Mouse (Mus musculus): ENCODE measurements at regions not wholly inside any gene's neighbourhood (a gene's known extent, or its start where the extent isn't known, plus 50 kb on each side); places are given as distances from the start of the nearest gene placed in this dataset.

DNA sequence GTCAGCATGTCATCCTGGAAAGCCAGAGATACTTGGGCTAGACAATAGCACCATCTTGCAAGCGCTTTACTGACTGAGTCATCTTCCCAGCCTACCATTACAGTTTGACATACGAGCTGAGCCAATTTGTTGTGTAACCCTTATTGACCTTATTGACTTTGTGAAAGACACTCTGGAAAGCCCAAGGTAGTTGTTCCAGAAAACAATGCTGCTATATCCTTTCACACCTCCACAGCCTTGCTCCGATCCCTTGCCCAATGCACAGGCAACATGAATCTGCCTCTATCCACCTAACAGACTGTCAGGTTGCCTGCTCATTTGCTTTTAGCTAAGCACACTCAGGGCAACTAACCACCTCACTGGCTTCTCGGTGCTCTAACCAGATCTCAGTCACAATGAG is 322.8 kb downstream of the Icos start:
- H3K4me1 ChIP-seq (ENCODE audit: insufficient read depth, low read depth, low read length) = no peaks in the 10 kb centered on the region

DNA sequence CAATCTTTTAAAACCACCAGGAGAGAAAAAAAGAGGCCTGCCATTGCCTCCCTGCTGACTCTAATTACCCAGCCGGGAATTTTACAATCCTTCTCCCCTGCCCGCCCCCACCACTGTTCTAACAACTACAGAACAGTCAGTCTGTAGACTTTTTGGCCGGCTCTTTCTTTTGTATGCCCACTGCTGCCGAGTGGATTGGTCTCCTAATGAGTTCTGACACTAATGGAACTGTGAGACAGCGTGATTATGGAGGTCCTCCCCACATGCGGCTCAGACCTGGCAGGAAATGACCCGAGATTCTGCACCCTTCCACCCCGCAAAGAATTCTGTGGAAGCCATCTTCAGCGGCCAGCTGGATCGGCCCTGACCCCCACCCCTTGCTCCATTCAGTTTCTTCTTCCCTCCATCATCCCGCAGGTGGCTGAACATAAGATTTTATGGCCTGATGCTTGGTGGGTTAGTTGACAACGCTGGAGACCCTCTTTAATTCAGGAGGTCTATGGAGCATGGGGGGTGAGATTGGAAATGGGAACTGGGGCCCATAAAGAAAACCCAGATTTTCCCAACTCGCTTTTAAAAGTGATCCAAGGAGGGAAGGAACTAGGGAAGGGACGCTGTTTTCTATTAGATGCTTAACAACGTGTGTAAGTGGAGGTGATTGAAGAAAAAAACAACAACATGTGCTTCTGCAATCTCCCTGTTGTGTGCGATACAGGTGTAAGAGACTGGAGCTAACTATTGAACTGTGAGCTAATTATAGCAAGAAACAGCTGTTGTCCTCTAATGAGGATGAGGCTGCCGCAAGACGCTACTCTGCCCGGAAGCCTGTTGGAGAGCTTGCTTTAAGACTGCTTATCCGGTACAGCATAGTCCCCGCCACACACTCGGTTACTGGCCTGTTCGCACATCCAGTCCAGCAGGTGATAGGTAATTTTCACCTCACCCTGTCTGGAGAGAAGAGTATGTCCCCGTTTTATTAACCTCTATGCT is 323.6 kb downstream of the Icos start:
- no peak overlapping the region for H3K4me3 ChIP-seq (ENCODE audit: low read depth, low read length)
- no peak for TF ChIP-seq EP300 (IDR thresholded peaks at IDR 0.05)
- TF ChIP-seq CTCF (IDR thresholded peaks at IDR 0.05) = no peak
- H3K4me2 ChIP-seq (replicated peaks; ENCODE audit: low read depth, low read length) = no peak overlapping the region
- DNase-seq (ENCODE audit: low spot score) (no peak), ATAC-seq (no peak)
- 63% methylated on average over 24 of the region's 24 CpGs for WGBS
- no peaks in the 10 kb centered on the region for H3K9me3 ChIP-seq (ENCODE audit: low read length)
- H3K4me1 ChIP-seq (ENCODE audit: insufficient read depth, low read depth, low read length) = no peaks in the 10 kb centered on the region
- no peaks in the 10 kb centered on the region for H3K27me3 ChIP-seq (replicated peaks; ENCODE audit: insufficient read depth, low read length)
- no peaks in the 10 kb centered on the region for H3K36me3 ChIP-seq (ENCODE audit: insufficient read depth, low read length)
- no peak overlapping the region for H3K27ac ChIP-seq (ENCODE audit: low read length)
- no peak overlapping the region for H3K9ac ChIP-seq (replicated peaks; ENCODE audit: low read depth)

More for the DNA sequence above, 322.8 kb downstream of the Icos start:
- Histone ChIP-seq H3K4me2 (replicated peaks; ENCODE audit: low read depth, low read length) (no peak overlapping the region), H3K4me3 (ENCODE audit: low read depth, low read length) (no peak overlapping the region), H3K9me3 (ENCODE audit: low read length) (no peaks in the 10 kb centered on the region), H3K27me3 (replicated peaks; ENCODE audit: insufficient read depth, low read length) (no peaks in the 10 kb centered on the region), H3K27ac (ENCODE audit: low read length) (no peak overlapping the region), H3K36me3 (ENCODE audit: insufficient read depth, low read length) (no peaks in the 10 kb centered on the region), H3K9ac (replicated peaks; ENCODE audit: low read depth) (no peak overlapping the region)
- WGBS = 68% methylated on average over 4 of the region's 4 CpGs
- no peak for ATAC-seq
- TF ChIP-seq EP300 (IDR thresholded peaks at IDR 0.05) = no peak
- no peak for TF ChIP-seq CTCF (IDR thresholded peaks at IDR 0.05)
- DNase-seq (ENCODE audit: low spot score) = peak; percentile 44

DNA sequence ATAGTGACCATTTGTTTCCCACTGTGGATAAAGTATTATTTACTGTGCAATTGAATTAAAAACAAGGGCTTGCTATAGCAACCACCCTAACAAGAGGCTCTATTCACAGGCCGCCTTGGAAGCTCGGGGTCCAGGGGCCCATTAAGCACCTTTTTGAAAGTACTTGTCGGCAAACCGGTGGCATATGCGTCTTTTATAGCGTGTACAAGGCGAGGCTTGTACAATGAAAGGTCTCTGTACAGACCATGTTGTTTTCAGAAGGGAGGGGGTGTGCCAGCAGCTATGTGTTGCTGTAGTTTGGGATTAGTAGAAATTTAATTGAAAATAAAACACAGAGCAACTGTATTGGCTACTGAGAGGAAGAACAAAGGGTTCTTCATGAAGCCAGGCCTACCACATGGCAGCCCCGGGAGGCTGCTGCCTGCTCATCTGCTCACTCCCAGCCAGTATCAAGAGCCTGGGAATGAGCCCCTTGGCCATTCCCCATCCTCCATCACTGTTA is 324.9 kb downstream of the Icos start:
- no peaks in the 10 kb centered on the region for H3K4me1 ChIP-seq (ENCODE audit: insufficient read depth, low read depth, low read length)
- TF ChIP-seq CTCF (IDR thresholded peaks at IDR 0.05) = no peak
- TF ChIP-seq EP300 (IDR thresholded peaks at IDR 0.05) = no peak
- H3K36me3 ChIP-seq (ENCODE audit: insufficient read depth, low read length) = no peaks in the 10 kb centered on the region
- WGBS = 54% methylated on average over 8 of the region's 8 CpGs
- no peak for DNase-seq (ENCODE audit: low spot score)
- H3K4me3 ChIP-seq (ENCODE audit: low read depth, low read length) = no peak overlapping the region
- H3K9me3 ChIP-seq (ENCODE audit: low read length) = no peaks in the 10 kb centered on the region
- no peak overlapping the region for H3K4me2 ChIP-seq (replicated peaks; ENCODE audit: low read depth, low read length)
- H3K9ac ChIP-seq (replicated peaks; ENCODE audit: low read depth) = no peak overlapping the region
- H3K27ac ChIP-seq (ENCODE audit: low read length) = no peak overlapping the region
- ATAC-seq = no peak
- no peaks in the 10 kb centered on the region for H3K27me3 ChIP-seq (replicated peaks; ENCODE audit: insufficient read depth, low read length)

DNA sequence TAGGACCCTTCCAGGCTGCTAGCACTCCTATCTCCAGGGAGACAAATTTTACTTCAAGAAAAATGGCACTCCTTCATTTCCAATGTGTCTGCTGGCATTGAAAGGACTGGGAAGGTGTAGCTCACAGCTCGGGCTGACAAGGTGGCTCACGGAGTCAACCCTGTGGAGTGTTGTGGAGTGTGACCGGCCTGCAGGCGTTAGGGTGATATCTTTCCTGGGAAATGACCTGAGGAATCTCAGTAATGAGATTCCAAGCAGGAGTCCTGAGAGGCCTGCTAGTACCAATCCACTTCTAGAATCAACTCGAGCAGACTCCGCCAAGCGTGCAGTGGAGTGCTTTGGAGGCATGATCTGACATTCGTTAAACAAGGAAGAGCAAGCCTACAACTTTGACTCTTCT is 328.6 kb downstream of the Icos start:
- DNase-seq (ENCODE audit: low spot score) (no peak), ATAC-seq (no peak)
- H3K4me2 ChIP-seq (replicated peaks; ENCODE audit: low read depth, low read length) = no peak overlapping the region
- no peaks in the 10 kb centered on the region for H3K4me1 ChIP-seq (ENCODE audit: insufficient read depth, low read depth, low read length)
- TF ChIP-seq CTCF (IDR thresholded peaks at IDR 0.05) = no peak
- TF ChIP-seq EP300 (IDR thresholded peaks at IDR 0.05) = no peak
- no peaks in the 10 kb centered on the region for H3K9me3 ChIP-seq (ENCODE audit: low read length)
- no peaks in the 10 kb centered on the region for H3K36me3 ChIP-seq (ENCODE audit: insufficient read depth, low read length)
- WGBS = 58% methylated on average over 8 of the region's 8 CpGs
- no peak overlapping the region for H3K9ac ChIP-seq (replicated peaks; ENCODE audit: low read depth)
- no peak overlapping the region for H3K4me3 ChIP-seq (ENCODE audit: low read depth, low read length)
- H3K27ac ChIP-seq (ENCODE audit: low read length) = no peak overlapping the region
- no peaks in the 10 kb centered on the region for H3K27me3 ChIP-seq (replicated peaks; ENCODE audit: insufficient read depth, low read length)

DNA sequence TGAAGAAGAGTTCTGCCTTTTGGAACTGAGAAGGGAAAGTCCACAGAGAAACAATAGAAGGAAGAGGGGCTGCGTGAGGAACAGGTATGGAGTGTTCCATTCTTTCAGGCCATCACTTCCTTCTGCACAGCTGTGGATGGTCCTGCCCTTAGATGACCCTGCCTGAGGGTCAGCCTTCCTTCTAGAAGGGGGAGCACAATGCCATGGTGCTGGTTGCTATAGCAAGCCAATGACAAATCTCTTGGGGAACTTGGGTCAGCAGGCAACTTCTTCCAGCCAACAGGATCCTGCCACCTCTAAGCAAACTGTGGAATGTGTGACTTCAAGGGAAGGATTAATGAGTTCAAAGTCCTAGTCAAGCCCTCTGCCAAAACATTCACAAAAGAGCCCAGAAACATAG is 329.1 kb upstream of the Pard3b start:
- WGBS = 57% methylated on average over 1 of the region's 1 CpGs
- Histone ChIP-seq H3K4me1 (ENCODE audit: insufficient read depth, low read depth, low read length) (no peaks in the 10 kb centered on the region), H3K27ac (ENCODE audit: low read length) (no peak overlapping the region), H3K9me3 (ENCODE audit: low read length) (no peaks in the 10 kb centered on the region), H3K27me3 (replicated peaks; ENCODE audit: insufficient read depth, low read length) (no peaks in the 10 kb centered on the region), H3K36me3 (ENCODE audit: insufficient read depth, low read length) (no peaks in the 10 kb centered on the region), H3K9ac (replicated peaks; ENCODE audit: low read depth) (no peak overlapping the region), H3K4me2 (replicated peaks; ENCODE audit: low read depth, low read length) (no peak overlapping the region), H3K4me3 (ENCODE audit: low read depth, low read length) (no peak overlapping the region)
- ATAC-seq (no peak), DNase-seq (ENCODE audit: low spot score) (no peak)
- no peak for TF ChIP-seq CTCF (IDR thresholded peaks at IDR 0.05)
- no peak for TF ChIP-seq EP300 (IDR thresholded peaks at IDR 0.05)

DNA sequence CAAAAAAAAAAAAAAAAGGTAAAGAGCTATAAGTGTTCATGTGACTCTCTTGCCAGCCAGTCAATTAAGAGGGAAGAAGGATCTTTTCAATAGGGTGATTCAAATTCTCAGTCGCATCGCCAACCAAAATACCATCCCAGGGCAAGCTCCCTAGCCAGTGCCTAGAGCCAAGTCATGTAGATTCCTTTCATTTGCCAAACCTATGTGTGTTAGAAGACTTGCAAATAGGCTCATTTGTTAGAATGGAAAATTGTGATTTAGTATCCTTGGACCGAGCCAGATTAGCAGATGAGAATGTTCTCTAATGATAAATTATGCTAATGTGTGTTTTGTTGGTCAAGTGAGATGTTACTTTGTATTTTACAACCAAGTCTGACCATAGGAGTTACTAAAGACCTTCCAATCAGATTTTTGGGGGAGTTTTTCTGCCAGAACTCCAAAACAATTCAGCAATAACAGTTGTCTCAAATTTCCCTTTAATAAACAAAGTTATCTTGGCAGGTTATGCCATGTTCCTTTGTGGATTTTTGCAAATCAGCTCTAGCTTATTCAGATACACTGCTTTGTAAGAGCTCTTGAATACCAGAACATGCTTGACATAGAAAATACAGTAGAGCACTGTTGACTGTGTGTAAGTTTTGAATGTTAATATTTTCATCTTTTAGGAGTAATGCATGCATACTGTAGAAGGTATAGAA is 328.4 kb upstream of the Pard3b start:
- no peak for ATAC-seq
- H3K4me2 ChIP-seq (replicated peaks; ENCODE audit: low read depth, low read length) = no peak overlapping the region
- H3K4me3 ChIP-seq (ENCODE audit: low read depth, low read length) = no peak overlapping the region
- no peaks in the 10 kb centered on the region for H3K36me3 ChIP-seq (ENCODE audit: insufficient read depth, low read length)
- no peak overlapping the region for H3K27ac ChIP-seq (ENCODE audit: low read length)
- H3K27me3 ChIP-seq (replicated peaks; ENCODE audit: insufficient read depth, low read length) = no peaks in the 10 kb centered on the region
- H3K4me1 ChIP-seq (ENCODE audit: insufficient read depth, low read depth, low read length) = no peaks in the 10 kb centered on the region
- DNase-seq (ENCODE audit: low spot score) = no peak
- no peak overlapping the region for H3K9ac ChIP-seq (replicated peaks; ENCODE audit: low read depth)
- H3K9me3 ChIP-seq (ENCODE audit: low read length) = no peaks in the 10 kb centered on the region
- 89% methylated on average over 3 of the region's 3 CpGs for WGBS
- TF ChIP-seq EP300 (IDR thresholded peaks at IDR 0.05) (no peak), CTCF (IDR thresholded peaks at IDR 0.05) (no peak)

Measured in lung, postnatal 0 days (tissue).